Mouse (Mus musculus): ENCODE data around the gene Piezo1. TPM values are rescaled to one million over a fixed set of nuclear protein-coding genes. Genes with fewer than 3 reads are reported as not detected.

Piezo1 gene
- polyA plus RNA-seq, 1 experiment: 96.7 TPM

DNA sequence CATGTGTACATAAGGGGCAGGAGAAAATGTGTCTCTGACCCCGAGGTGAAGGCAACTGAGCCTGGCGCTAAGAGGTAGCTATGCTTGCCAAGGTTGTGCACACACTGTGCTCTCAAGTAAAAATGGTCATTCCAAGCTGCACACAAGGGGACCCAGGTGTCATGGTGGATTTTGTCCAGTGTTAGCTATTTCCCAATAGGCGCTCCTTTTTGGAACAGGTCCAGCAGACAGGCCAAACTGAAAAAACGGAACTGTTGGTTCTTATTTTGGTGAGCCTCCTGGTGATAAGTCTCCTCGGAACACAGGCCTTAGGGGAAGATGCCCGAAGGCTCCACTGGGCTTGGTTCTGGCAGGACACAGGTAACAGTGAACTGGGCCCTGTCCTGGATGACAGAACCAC lies 96.7 kb downstream of the Piezo1 start:
- Histone ChIP-seq H3K27ac (ENCODE audit: insufficient read depth, low read length) (no peak overlapping the region), H3K4me3 (ENCODE audit: extremely low read depth, insufficient read depth, insufficient read length) (no peak overlapping the region), H3K27me3 (ENCODE audit: control insufficient read depth, insufficient read depth, low read length) (no peaks in the 10 kb centered on the region), H3K4me1 (ENCODE audit: control insufficient read depth, insufficient read depth, insufficient read length) (no peaks in the 10 kb centered on the region; the same call in 1 of the 2 replicates), H3K36me3 (ENCODE audit: control insufficient read depth, insufficient read depth, low read length) (no peaks in the 10 kb centered on the region)
- TF ChIP-seq POLR2A (IDR thresholded peaks at IDR 0.05; ENCODE audit: low read depth, low read length): no peak
- TF ChIP-seq CTCF (IDR thresholded peaks at IDR 0.05; ENCODE audit: extremely low read depth, insufficient read depth, insufficient read length, insufficient replicate concordance): no peak
- DNase-seq (ENCODE audit: low read depth in 1 of 2, low spot score in 2 of 2): no peak
- WGBS: 79% methylated on average over 6 of the region's 6 CpGs

- Histone ChIP-seq H3K4me1 (ENCODE audit: control insufficient read depth, insufficient read depth, insufficient read length) (no peaks in the 10 kb centered on the region), H3K36me3 (ENCODE audit: control insufficient read depth, insufficient read depth, low read length) (no peaks in the 10 kb centered on the region), H3K27ac (ENCODE audit: insufficient read depth, low read length) (no peak overlapping the region), H3K27me3 (ENCODE audit: control insufficient read depth, insufficient read depth, low read length) (no peaks in the 10 kb centered on the region), H3K4me3 (ENCODE audit: extremely low read depth, insufficient read depth, insufficient read length) (no peak overlapping the region)
- no peak for DNase-seq (ENCODE audit: low read depth in 1 of 2, low spot score in 2 of 2)
- TF ChIP-seq CTCF (IDR thresholded peaks at IDR 0.05; ENCODE audit: extremely low read depth, insufficient read depth, insufficient read length, insufficient replicate concordance) (no peak), POLR2A (IDR thresholded peaks at IDR 0.05; ENCODE audit: low read depth, low read length) (no peak)
- WGBS: 91% methylated on average over 10 of the region's 10 CpGs
Observed at GRCm38 (mm10) chr8:122452154-122452553, 99.0 kb downstream of the Piezo1 start.

DNA sequence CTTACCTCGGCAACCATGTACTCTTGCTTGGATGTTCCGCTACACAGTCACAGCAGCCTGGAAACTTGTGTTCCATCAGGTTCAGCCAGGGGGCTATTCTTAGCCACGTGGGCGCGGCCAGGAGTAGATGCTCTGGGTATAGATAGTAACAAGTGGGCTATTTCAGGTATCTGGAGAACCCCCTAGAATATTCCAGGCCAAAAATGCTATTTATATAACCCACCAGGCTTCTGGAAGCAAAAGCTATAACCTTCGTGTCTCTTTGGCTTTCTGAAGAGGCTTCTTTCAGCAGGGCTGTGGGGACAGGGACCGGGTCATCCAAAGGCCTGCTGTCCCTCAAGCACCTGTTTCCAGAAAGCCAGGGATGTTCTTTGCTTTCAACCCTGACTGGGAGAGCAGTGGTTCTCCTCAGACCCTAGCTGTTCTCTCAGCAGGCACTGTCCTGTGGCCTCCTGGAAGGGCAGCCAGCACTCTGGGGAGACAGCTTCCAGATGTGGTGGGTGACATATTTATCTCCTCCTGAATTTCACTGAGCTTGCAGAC lies 99.9 kb downstream of the Piezo1 start:
- H3K27me3 ChIP-seq (ENCODE audit: control insufficient read depth, insufficient read depth, low read length): no peaks in the 10 kb centered on the region
- WGBS: 76% methylated on average over 7 of the region's 7 CpGs

GRCm38 (mm10) chr8:122445203-122445602 lies 105.9 kb downstream of the Piezo1 start:
- H3K36me3 ChIP-seq (ENCODE audit: control insufficient read depth, insufficient read depth, low read length): no peaks in the 10 kb centered on the region
- no peaks in the 10 kb centered on the region for H3K27me3 ChIP-seq (ENCODE audit: control insufficient read depth, insufficient read depth, low read length)
- H3K27ac ChIP-seq (ENCODE audit: insufficient read depth, low read length): no peak overlapping the region
- TF ChIP-seq CTCF (IDR thresholded peaks at IDR 0.05; ENCODE audit: extremely low read depth, insufficient read depth, insufficient read length, insufficient replicate concordance) (no peak), POLR2A (IDR thresholded peaks at IDR 0.05; ENCODE audit: low read depth, low read length) (no peak)
- H3K4me1 ChIP-seq (ENCODE audit: control insufficient read depth, insufficient read depth, insufficient read length): peaks cover 7% of the 10 kb centered on the region; the same call in 1 of the 2 replicates
- 16% methylated on average over 3 of the region's 3 CpGs for WGBS
- no peak for DNase-seq (ENCODE audit: low read depth in 1 of 2, low spot score in 2 of 2)
- H3K4me3 ChIP-seq (ENCODE audit: extremely low read depth, insufficient read depth, insufficient read length): no peak overlapping the region

More for the DNA sequence above, 99.9 kb downstream of the Piezo1 start:
- no peak overlapping the region for H3K4me3 ChIP-seq (ENCODE audit: extremely low read depth, insufficient read depth, insufficient read length)
- TF ChIP-seq POLR2A (IDR thresholded peaks at IDR 0.05; ENCODE audit: low read depth, low read length): no peak
- no peak for TF ChIP-seq CTCF (IDR thresholded peaks at IDR 0.05; ENCODE audit: extremely low read depth, insufficient read depth, insufficient read length, insufficient replicate concordance)
- H3K27ac ChIP-seq (ENCODE audit: insufficient read depth, low read length): no peak overlapping the region
- no peaks in the 10 kb centered on the region for H3K4me1 ChIP-seq (ENCODE audit: control insufficient read depth, insufficient read depth, insufficient read length)
- no peaks in the 10 kb centered on the region for H3K36me3 ChIP-seq (ENCODE audit: control insufficient read depth, insufficient read depth, low read length)
- no peak for DNase-seq (ENCODE audit: low read depth in 1 of 2, low spot score in 2 of 2)

DNA sequence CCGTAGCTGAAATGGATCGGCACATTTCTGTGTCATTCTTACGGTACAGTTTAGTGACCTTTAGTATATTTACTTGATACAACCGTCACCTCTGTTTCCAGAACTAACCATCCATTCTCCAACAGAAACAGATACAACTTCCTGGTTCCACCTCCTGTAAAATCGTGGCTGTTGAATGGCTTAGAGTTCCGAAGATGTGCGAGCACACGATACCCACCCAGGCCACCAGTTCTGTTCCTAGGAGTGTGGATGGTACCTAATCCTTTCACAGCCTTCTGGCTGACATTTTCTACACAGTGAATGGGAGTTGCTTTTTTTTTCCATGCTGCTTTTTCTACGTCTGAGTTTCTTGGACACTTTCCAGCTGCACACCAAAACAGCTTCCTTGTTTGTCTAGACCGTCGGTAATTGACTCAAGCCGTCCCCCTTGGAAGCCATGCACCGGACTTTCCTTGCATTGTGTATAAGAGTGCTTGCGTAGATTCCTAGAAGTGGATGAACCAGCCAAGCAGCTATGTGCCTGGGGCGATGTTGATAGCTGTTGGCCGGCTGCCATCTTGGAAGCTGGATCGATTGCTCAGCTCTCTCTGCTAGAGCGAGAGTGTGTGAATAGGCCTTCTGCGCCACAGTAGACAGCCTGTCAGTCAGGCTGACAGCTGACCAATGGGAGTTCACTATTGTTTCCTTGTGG lies 106.9 kb downstream of the Piezo1 start:
- Histone ChIP-seq H3K27ac (ENCODE audit: insufficient read depth, low read length) (peak overlapping the region; percentile 74), H3K4me3 (ENCODE audit: extremely low read depth, insufficient read depth, insufficient read length) (peak overlapping the region; percentile 70), H3K36me3 (ENCODE audit: control insufficient read depth, insufficient read depth, low read length) (no peaks in the 10 kb centered on the region; the same call in 1 of the 2 replicates), H3K27me3 (ENCODE audit: control insufficient read depth, insufficient read depth, low read length) (no peaks in the 10 kb centered on the region), H3K4me1 (ENCODE audit: control insufficient read depth, insufficient read depth, insufficient read length) (peaks cover 7% of the 10 kb centered on the region; the same call in 1 of the 2 replicates)
- DNase-seq (ENCODE audit: low read depth in 1 of 2, low spot score in 2 of 2): peak in 1 of 2 experiments; percentile 37
- no peak for TF ChIP-seq POLR2A (IDR thresholded peaks at IDR 0.05; ENCODE audit: low read depth, low read length)
- TF ChIP-seq CTCF (IDR thresholded peaks at IDR 0.05; ENCODE audit: extremely low read depth, insufficient read depth, insufficient read length, insufficient replicate concordance): no peak
- 3% methylated on average over 19 of the region's 19 CpGs for WGBS

DNA sequence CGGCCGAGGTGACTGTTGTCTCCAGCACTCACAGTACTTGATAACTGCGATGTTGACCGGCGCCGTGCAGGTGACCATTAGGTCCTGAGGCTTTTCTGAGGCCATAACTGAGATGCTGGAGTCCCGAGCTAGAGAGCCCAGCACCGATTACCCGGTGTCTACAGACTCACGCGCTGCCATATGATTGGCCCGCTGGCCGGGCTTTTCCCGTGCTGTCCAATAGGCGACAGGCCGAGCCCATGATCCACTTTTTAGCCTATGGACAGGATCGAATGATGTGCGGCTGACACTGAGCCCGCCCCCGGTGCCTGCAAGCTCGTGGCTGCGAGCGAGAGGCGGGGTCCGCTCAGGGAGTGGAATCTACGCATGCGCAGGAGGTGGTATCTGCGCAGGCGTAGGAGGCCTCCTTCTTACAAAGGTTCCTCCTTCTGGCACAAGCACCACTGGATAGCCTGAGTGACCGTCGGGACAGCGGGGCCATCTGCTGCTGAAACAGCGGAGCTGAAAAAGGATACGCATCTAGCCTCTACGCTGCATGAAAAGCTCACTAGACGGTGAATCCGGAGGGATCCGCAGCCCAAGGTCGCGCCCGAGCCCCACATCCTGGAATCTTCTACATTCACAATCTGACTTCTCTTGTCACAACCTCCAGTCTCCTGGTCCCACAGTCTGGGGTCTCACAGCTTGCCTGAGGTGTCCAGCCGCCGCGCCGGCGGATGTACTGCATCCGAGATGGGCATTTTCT lies 107.7 kb downstream of the Piezo1 start, which contains the start of gene Mvd:
Gene Mvd (minus strand): TSS at position 161 of the 745 bp plus-strand sequence.
- H3K4me1 ChIP-seq (ENCODE audit: control insufficient read depth, insufficient read depth, insufficient read length): peaks cover 7% of the 10 kb centered on the region; the same call in 1 of the 2 replicates
- WGBS: under 1% methylated on average over 47 of the region's 47 CpGs
- H3K4me3 ChIP-seq (ENCODE audit: extremely low read depth, insufficient read depth, insufficient read length): peak within 1 kb of the TSS; percentile 76
- no peaks in the 10 kb centered on the region for H3K27me3 ChIP-seq (ENCODE audit: control insufficient read depth, insufficient read depth, low read length)
- H3K27ac ChIP-seq (ENCODE audit: insufficient read depth, low read length): peak within 1 kb of the TSS; percentile 74
- peak; percentile 38; the same call in 1 of the 2 replicates for TF ChIP-seq CTCF (IDR thresholded peaks at IDR 0.05; ENCODE audit: extremely low read depth, insufficient read depth, insufficient read length, insufficient replicate concordance)
- TF ChIP-seq POLR2A (IDR thresholded peaks at IDR 0.05; ENCODE audit: low read depth, low read length): peak; percentile 88; the same call in 1 of the 2 replicates
- H3K36me3 ChIP-seq (ENCODE audit: control insufficient read depth, insufficient read depth, low read length): no peaks in the 10 kb centered on the region; the same call in 1 of the 2 replicates
- peak; percentile 97 to 98 for DNase-seq (ENCODE audit: low read depth in 1 of 2, low spot score in 2 of 2)

Data from spleen, adult 2 months (tissue).